Mouse (Mus musculus): ENCODE results near the gene Akap11.

- TF ChIP-seq TCF12 (IDR thresholded peaks at IDR 0.05; ENCODE audit: insufficient read depth, poor library complexity, severe bottlenecking) (no peak), MAX (IDR thresholded peaks at IDR 0.05; ENCODE audit: low read depth) (no peak), CEBPB (IDR thresholded peaks at IDR 0.05; ENCODE audit: insufficient read depth, poor library complexity, severe bottlenecking) (no peak), POLR2A (IDR thresholded peaks at IDR 0.05; ENCODE audit: insufficient read length, low read depth) (no peak), POLR2AphosphoS2 (IDR thresholded peaks at IDR 0.05; ENCODE audit: insufficient read length, low read depth) (no peak), TCF3 (IDR thresholded peaks at IDR 0.05; ENCODE audit: insufficient read length, low read depth) (no peak), MYOD1 (IDR thresholded peaks at IDR 0.05; ENCODE audit: control insufficient read depth in 1 of 3, insufficient read length in 2 of 3, low read depth in 2 of 3) (peak in 1 of 3 experiments; percentile 11), MYOG (IDR thresholded peaks at IDR 0.05; ENCODE audit: control insufficient read depth in 1 of 3, insufficient read depth in 1 of 3, insufficient read length in 2 of 3, low read depth in 2 of 3) (peak in 1 of 3 experiments; percentile 37)
Measured at GRCm38 (mm10) chr14:78447542-78447941, 89.1 kb downstream of the Akap11 start.
